Mouse (Mus musculus) spleen, postnatal 36 days (tissue): ENCODE measurements around the gene Rpl3.

ENCODE experiments used
- DNase-seq, 2 experiments: peaks; one replicate each; pipeline ENCODE4 v3.0.0; 2022; ENCODE audit warnings: low spot score in 2 of 2, mixed read lengths in 1 of 2

The Rpl3 gene

GRCm38 (mm10) chr15:80035341-80035885 lies 56.3 kb downstream of the Rpl3 start:
- DNase-seq: no peak

GRCm38 (mm10) chr15:80034913-80035312 lies 56.8 kb downstream of the Rpl3 start:
- no peak for DNase-seq

GRCm38 (mm10) chr15:80034366-80034765 lies 57.3 kb downstream of the Rpl3 start:
- no peak for DNase-seq

- DNase-seq: no peak
These were observed 60.5 kb downstream of the Rpl3 start for GRCm38 (mm10) chr15:80031133-80031532.

GRCm38 (mm10) chr15:80030399-80030798 lies 61.3 kb downstream of the Rpl3 start:
- DNase-seq: no peak

GRCm38 (mm10) chr15:80028862-80029261 lies 62.8 kb downstream of the Rpl3 start:
- no peak for DNase-seq
